Mouse (Mus musculus): ENCODE results near the gene Ppfia3.

Ppfia3 gene

GRCm38 (mm10) chr7:45313495-45313894, 53.3 kb downstream of the Ppfia3 start:
- no peak for DNase-seq (ENCODE audit: low spot score in 2 of 2)

GRCm38 (mm10) chr7:45312686-45313453, 53.9 kb downstream of the Ppfia3 start:
- DNase-seq (ENCODE audit: low spot score in 2 of 2), result no peak

GRCm38 (mm10) chr7:45312023-45312422, 54.8 kb downstream of the Ppfia3 start:
- DNase-seq (ENCODE audit: low spot score in 2 of 2), result no peak

- DNase-seq (ENCODE audit: low spot score in 2 of 2), result peak; percentile 44 to 63
These were observed 57.4 kb downstream of the Ppfia3 start for GRCm38 (mm10) chr7:45309455-45309854.

GRCm38 (mm10) chr7:45308551-45309240, 58.1 kb downstream of the Ppfia3 start:
- no peak for DNase-seq (ENCODE audit: low spot score in 2 of 2)

GRCm38 (mm10) chr7:45305275-45305674, 61.5 kb downstream of the Ppfia3 start:
- peak; percentile 35 to 50 for DNase-seq (ENCODE audit: low spot score in 2 of 2)

GRCm38 (mm10) chr7:45304869-45305268, 62.0 kb downstream of the Ppfia3 start:
- no peak for DNase-seq (ENCODE audit: low spot score in 2 of 2)

GRCm38 (mm10) chr7:45302626-45303025, 64.2 kb downstream of the Ppfia3 start:
- DNase-seq (ENCODE audit: low spot score in 2 of 2), result no peak

- DNase-seq (ENCODE audit: low spot score in 2 of 2), result peak; percentile 13 to 25
These were observed 66.5 kb downstream of the Ppfia3 start for GRCm38 (mm10) chr7:45300270-45300669.

- peak; percentile 38 to 73 for DNase-seq (ENCODE audit: low spot score in 2 of 2)
These were observed 67.1 kb downstream of the Ppfia3 start for GRCm38 (mm10) chr7:45299752-45300151.

GRCm38 (mm10) chr7:45297563-45297962, 69.3 kb downstream of the Ppfia3 start:
- DNase-seq (ENCODE audit: low spot score in 2 of 2), result no peak

GRCm38 (mm10) chr7:45296626-45297025, 70.2 kb downstream of the Ppfia3 start:
- DNase-seq (ENCODE audit: low spot score in 2 of 2), result no peak

Measured in natural killer cell, adult 2 months (primary cell).